Mouse (Mus musculus) mouse embryonic stem cell (cell line): ENCODE results near the gene Samd4.

ENCODE experiments used
- in situ Hi-C, 2 experiments: fragments of 300-500 bp; cut with MboI; formaldehyde crosslinking; loops; 1 replicate in 1 of 2; 3 replicates in 1 of 2; pipeline ENCODE4 v1.14.3; 2019 to 2020; ENCODE audit warnings: low sequenced_read_pairs in 2 of 2, low pct_unique_long_range_greater_than_20kb in 1 of 2, mixed read lengths in 1 of 2; ENCODE audit not compliant: unreplicated experiment in 1 of 2

Gene Samd4

GRCm38 (mm10) chr14:46979172-46979571, 96.5 kb downstream of the Samd4 start:
- in situ Hi-C loops: no loop called here

- in situ Hi-C loops: no loop called here
These were observed 98.2 kb downstream of the Samd4 start for GRCm38 (mm10) chr14:46980736-46981438.

GRCm38 (mm10) chr14:46982106-46982505, 99.5 kb downstream of the Samd4 start:
- in situ Hi-C loops: no loop called here

GRCm38 (mm10) chr14:46984542-46985125, 102.0 kb downstream of the Samd4 start:
- in situ Hi-C loops: no loop called here

GRCm38 (mm10) chr14:46989694-46990093, 107.0 kb downstream of the Samd4 start:
- in situ Hi-C loops: no loop called here

GRCm38 (mm10) chr14:46990450-46990849, 107.8 kb downstream of the Samd4 start:
- in situ Hi-C loops: no loop called here

- in situ Hi-C loops: no loop called here
These were observed 112.0 kb downstream of the Samd4 start for GRCm38 (mm10) chr14:46994704-46995103.

GRCm38 (mm10) chr14:46999321-47000025, 116.8 kb downstream of the Samd4 start:
- in situ Hi-C loops: no loop called here

GRCm38 (mm10) chr14:47000096-47000736, 117.6 kb downstream of the Samd4 start:
- in situ Hi-C loops: no loop called here

- in situ Hi-C loops: no loop called here
These were observed 118.4 kb downstream of the Samd4 start for GRCm38 (mm10) chr14:47000786-47001761.

- in situ Hi-C loops: no loop called here
These were observed 121.5 kb downstream of the Samd4 start for GRCm38 (mm10) chr14:47004161-47004560.

- in situ Hi-C loops: no loop called here
These were observed 128.8 kb downstream of the Samd4 start for GRCm38 (mm10) chr14:47011171-47012139.

- in situ Hi-C loops: no loop called here
These were observed 133.0 kb downstream of the Samd4 start for GRCm38 (mm10) chr14:47015618-47016017.

GRCm38 (mm10) chr14:47017658-47018057, 135.0 kb downstream of the Samd4 start:
- in situ Hi-C loops: no loop called here

- in situ Hi-C loops: no loop called here
These were observed 138.2 kb downstream of the Samd4 start for GRCm38 (mm10) chr14:47020886-47021285.

- in situ Hi-C loops: no loop called here
These were observed 140.9 kb downstream of the Samd4 start for GRCm38 (mm10) chr14:47023529-47023928.

- in situ Hi-C loops: no loop called here
These were observed 144.9 kb downstream of the Samd4 start for GRCm38 (mm10) chr14:47027431-47028118.
